Mouse (Mus musculus): ENCODE results near the gene Lhx4. TPM values are rescaled to one million over a fixed set of nuclear protein-coding genes. Genes with fewer than 3 reads are reported as not detected.

Gene Lhx4
- polyA plus RNA-seq, 1 experiment: not detected

DNA sequence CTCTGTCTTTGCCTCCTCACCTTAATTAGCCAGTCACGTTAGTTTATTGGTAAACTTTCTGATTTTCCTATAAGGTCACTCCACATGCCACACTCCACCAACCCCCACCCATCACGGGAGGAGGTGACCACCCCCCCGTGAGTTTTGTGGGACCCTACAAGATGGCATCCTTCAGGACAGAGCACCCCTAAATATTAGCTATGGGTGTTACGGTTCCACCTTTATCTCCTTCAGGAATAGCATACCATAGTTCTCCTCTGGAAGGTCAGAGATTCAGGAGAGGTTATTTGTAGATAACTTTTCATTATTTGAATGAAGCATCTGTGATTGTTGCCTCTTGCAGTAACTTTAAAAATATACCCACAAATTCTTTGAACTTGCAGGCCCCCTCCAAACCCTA, 7.2 kb upstream of the Lhx4 start:
- H3K4me3 ChIP-seq (ENCODE audit: low read depth, low read length): no peak overlapping the region
- TF ChIP-seq CTCF (IDR thresholded peaks at IDR 0.05; ENCODE audit: extremely low read depth, insufficient read length, insufficient replicate concordance, low read depth, low read length): no peak
- TF ChIP-seq POLR2A (IDR thresholded peaks at IDR 0.05; ENCODE audit: low read depth, low read length): no peak
- 81% methylated on average over 4 of the region's 4 CpGs for WGBS

DNA sequence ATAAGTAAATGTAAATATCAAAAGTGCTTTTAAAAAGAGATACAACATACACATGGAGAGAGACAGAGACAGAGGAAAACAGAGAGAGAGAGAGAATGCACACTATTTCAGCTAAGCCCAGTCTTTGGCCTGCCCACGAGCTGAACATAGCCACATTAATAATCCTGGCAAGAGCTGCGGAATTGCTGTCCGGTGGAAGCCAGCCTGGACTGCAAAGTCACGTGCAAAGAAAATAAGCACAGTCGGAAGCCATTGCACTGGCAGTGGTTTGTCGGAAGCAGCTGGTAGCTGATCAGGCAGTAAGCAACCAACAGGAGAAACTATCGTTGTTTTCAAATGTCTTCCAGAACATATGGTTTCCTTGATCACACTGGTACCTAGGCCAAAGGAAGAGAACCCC, 6.1 kb upstream of the Lhx4 start:
- no peak for TF ChIP-seq CTCF (IDR thresholded peaks at IDR 0.05; ENCODE audit: extremely low read depth, insufficient read length, insufficient replicate concordance, low read depth, low read length)
- no peak for TF ChIP-seq POLR2A (IDR thresholded peaks at IDR 0.05; ENCODE audit: low read depth, low read length)
- Histone ChIP-seq H3K4me3 (ENCODE audit: low read depth, low read length) (no peak overlapping the region), H3K27me3 (ENCODE audit: control insufficient read depth, insufficient read depth, low read length) (peaks cover 2% of the 10 kb centered on the region), H3K36me3 (ENCODE audit: control insufficient read depth, insufficient read depth, low read length) (no peaks in the 10 kb centered on the region), H3K4me1 (ENCODE audit: control insufficient read depth, insufficient read depth, insufficient read length, low read length) (no peaks in the 10 kb centered on the region), H3K27ac (ENCODE audit: insufficient read depth, low read depth, low read length) (no peak overlapping the region)
- 73% methylated on average over 7 of the region's 7 CpGs for WGBS

More for the DNA sequence above, 7.2 kb upstream of the Lhx4 start:
- H3K27ac ChIP-seq (ENCODE audit: insufficient read depth, low read depth, low read length): no peak overlapping the region
- no peaks in the 10 kb centered on the region for H3K4me1 ChIP-seq (ENCODE audit: control insufficient read depth, insufficient read depth, insufficient read length, low read length)
- H3K36me3 ChIP-seq (ENCODE audit: control insufficient read depth, insufficient read depth, low read length): no peaks in the 10 kb centered on the region
- H3K27me3 ChIP-seq (ENCODE audit: control insufficient read depth, insufficient read depth, low read length): no peaks in the 10 kb centered on the region; the same call in 1 of the 2 replicates

DNA sequence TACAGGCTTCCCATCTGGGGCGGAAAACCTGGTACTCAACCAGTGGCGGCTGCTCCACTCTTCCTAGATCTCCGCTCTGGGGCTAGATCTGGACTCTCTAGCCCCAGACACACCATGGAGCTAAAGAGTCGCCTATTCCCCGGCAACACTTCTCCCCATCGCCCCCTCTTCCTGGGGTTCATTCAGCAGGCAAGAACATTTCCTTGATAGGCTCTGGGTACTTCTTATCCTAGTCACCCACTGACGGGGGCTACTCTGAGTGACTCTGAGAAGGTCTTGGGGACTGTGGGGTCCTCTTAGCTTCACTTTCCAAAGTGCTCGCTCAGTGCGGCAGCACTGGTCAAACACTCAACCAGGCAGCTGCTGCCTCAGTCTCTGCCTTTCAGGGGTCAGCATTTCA, 1.9 kb upstream of the Lhx4 start:
- no peaks in the 10 kb centered on the region for H3K4me1 ChIP-seq (ENCODE audit: control insufficient read depth, insufficient read depth, insufficient read length, low read length)
- 63% methylated on average over 9 of the region's 9 CpGs for WGBS
- peaks cover 22% of the 10 kb centered on the region for H3K27me3 ChIP-seq (ENCODE audit: control insufficient read depth, insufficient read depth, low read length)
- H3K4me3 ChIP-seq (ENCODE audit: low read depth, low read length): no peak overlapping the region
- no peak overlapping the region for H3K27ac ChIP-seq (ENCODE audit: insufficient read depth, low read depth, low read length)
- TF ChIP-seq CTCF (IDR thresholded peaks at IDR 0.05; ENCODE audit: extremely low read depth, insufficient read length, insufficient replicate concordance, low read depth, low read length): no peak
- no peak for TF ChIP-seq POLR2A (IDR thresholded peaks at IDR 0.05; ENCODE audit: low read depth, low read length)
- H3K36me3 ChIP-seq (ENCODE audit: control insufficient read depth, insufficient read depth, low read length): no peaks in the 10 kb centered on the region

DNA sequence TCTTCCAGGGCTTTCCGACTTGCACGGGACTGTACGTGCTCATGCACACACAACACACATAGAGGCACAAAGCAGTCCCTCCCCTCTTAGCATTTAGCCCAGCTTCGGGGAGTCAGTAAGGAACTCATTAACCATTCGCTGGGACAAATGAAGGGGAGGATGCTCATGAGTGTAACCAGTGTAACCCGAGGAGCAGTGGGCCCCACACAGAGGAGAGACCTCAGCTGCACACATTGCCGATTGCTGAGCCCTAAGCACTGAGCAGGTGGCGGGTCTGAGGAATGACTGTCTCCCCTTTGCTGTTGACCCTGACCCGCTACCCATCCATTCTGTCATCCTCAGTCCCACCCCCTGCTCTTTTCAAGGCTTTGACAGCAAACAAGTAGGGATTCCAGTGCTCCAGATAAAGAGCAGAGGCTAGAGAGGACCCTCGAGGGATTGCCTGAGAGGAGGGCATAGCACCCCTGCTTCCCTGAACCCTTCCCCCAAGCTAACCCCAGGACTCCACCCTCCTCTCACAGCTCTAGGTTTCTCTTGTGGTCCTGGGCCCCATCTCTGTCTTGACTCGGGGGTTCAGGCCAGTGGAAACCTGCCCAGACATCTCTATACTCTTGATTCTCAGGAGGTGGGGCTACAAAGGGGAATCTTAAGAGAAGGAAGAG, 836 bp downstream of the Lhx4 start:
- no peak for TF ChIP-seq CTCF (IDR thresholded peaks at IDR 0.05; ENCODE audit: extremely low read depth, insufficient read length, insufficient replicate concordance, low read depth, low read length)
- no peak overlapping the region for H3K4me3 ChIP-seq (ENCODE audit: low read depth, low read length)
- WGBS: 30% methylated on average over 11 of the region's 11 CpGs
- H3K27ac ChIP-seq (ENCODE audit: insufficient read depth, low read depth, low read length): no peak overlapping the region
- no peaks in the 10 kb centered on the region for H3K36me3 ChIP-seq (ENCODE audit: control insufficient read depth, insufficient read depth, low read length)
- H3K27me3 ChIP-seq (ENCODE audit: control insufficient read depth, insufficient read depth, low read length): peaks cover 30% of the 10 kb centered on the region
- no peaks in the 10 kb centered on the region for H3K4me1 ChIP-seq (ENCODE audit: control insufficient read depth, insufficient read depth, insufficient read length, low read length)

DNA sequence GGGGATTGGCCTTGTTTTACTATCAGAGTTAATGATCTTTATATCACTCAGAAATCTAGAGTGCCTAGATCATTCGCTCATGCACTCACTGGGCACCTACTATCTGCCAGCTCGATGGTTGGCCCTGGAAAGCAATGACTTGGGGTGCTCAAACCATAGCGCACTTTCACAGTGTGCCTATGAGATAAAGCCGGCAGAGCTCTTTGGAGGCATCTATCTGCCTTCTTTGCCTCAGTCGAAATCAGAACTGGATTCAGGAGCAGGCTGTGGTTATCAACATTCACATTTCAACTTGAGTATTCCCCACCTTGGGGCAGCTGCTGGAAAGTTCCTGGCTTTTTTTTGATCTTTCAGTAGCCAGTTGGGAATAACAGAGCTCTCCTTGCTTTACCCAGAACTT, 3.6 kb downstream of the Lhx4 start:
- WGBS: 70% methylated on average over 5 of the region's 5 CpGs
- peaks cover 39% of the 10 kb centered on the region for H3K27me3 ChIP-seq (ENCODE audit: control insufficient read depth, insufficient read depth, low read length)

DNA sequence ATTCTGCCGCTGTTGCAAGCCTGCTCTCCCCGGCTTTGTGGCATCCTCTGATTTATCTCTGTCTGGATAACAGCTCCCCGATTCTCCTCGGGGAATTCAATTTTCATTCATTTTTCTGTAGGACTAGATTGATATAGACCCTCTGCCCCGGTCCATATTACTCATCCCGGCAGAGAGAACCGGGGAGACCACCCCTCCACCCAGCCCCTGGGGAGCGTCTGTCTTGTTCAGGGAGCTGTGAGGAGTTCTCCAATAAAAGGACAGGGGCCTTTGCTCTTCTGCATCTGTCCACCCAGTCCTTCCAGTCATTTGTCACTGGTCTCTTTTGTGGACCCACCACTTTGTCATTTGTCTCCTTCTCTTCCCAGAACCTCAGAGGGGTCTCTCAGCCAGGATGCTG, 4.5 kb downstream of the Lhx4 start:
- H3K4me3 ChIP-seq (ENCODE audit: low read depth, low read length): no peak overlapping the region
- peaks cover 41% of the 10 kb centered on the region for H3K27me3 ChIP-seq (ENCODE audit: control insufficient read depth, insufficient read depth, low read length)
- WGBS: 23% methylated on average over 8 of the region's 8 CpGs
- peaks cover 7% of the 10 kb centered on the region for H3K4me1 ChIP-seq (ENCODE audit: control insufficient read depth, insufficient read depth, insufficient read length, low read length)
- no peak overlapping the region for H3K27ac ChIP-seq (ENCODE audit: insufficient read depth, low read depth, low read length)
- no peaks in the 10 kb centered on the region for H3K36me3 ChIP-seq (ENCODE audit: control insufficient read depth, insufficient read depth, low read length)
- TF ChIP-seq CTCF (IDR thresholded peaks at IDR 0.05; ENCODE audit: extremely low read depth, insufficient read length, insufficient replicate concordance, low read depth, low read length): no peak
- no peak for TF ChIP-seq POLR2A (IDR thresholded peaks at IDR 0.05; ENCODE audit: low read depth, low read length)

More for the DNA sequence above, 3.6 kb downstream of the Lhx4 start:
- Histone ChIP-seq H3K4me1 (ENCODE audit: control insufficient read depth, insufficient read depth, insufficient read length, low read length) (peaks cover under 1% of the 10 kb centered on the region; the same call in 1 of the 2 replicates), H3K36me3 (ENCODE audit: control insufficient read depth, insufficient read depth, low read length) (no peaks in the 10 kb centered on the region), H3K4me3 (ENCODE audit: low read depth, low read length) (no peak overlapping the region), H3K27ac (ENCODE audit: insufficient read depth, low read depth, low read length) (no peak overlapping the region)
- TF ChIP-seq CTCF (IDR thresholded peaks at IDR 0.05; ENCODE audit: extremely low read depth, insufficient read length, insufficient replicate concordance, low read depth, low read length): no peak
- TF ChIP-seq POLR2A (IDR thresholded peaks at IDR 0.05; ENCODE audit: low read depth, low read length): no peak

DNA sequence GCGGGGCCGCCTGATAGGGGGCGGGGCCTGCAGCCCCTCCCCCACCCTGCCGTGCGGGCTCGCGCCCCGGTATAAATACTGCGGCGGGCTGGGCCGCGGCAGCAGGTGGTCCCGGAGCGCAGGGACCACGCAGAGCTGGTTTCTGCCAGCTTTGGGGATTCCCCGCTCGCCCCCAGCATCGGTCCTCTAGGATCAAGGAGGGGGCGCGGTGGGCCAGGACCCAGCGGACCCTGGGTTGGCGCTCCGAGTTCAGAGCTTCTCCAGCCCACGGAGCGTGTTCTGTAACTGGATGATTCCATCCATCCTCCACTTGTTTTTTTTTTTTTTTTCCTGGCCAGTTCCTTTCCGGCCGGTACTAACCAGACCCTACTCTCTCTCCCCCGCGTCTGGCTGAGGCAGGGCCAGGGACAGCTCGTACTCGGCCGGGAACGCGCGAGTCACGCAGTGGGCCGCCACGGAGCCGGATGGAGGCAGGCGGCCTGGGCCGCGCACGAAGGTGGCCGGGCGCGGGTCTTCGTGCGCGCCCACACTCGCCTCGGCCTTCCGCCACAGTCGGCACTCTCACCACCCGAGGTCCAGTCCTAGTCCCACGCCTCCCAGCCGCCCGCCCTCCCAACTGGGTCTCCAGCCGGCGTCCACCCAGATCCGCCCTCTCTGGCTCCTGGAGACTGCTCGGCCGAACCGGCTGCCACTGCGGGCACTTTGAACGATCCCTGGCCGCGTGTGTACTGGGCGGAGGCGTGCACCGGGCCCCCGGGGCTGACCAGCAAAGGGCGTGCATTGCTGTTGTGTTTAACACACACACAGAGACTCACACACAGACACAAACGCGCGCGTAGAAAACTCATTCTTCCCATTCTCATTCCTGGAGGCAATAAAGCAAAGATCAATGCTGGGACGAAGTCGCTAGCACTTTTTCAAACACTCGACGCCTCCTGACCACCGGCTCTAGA, 8.8 kb downstream of the Lhx4 start:
- Histone ChIP-seq H3K36me3 (ENCODE audit: control insufficient read depth, insufficient read depth, low read length) (no peaks in the 10 kb centered on the region), H3K4me3 (ENCODE audit: low read depth, low read length) (peak overlapping the region; percentile 54), H3K27ac (ENCODE audit: insufficient read depth, low read depth, low read length) (no peak overlapping the region), H3K4me1 (ENCODE audit: control insufficient read depth, insufficient read depth, insufficient read length, low read length) (peaks cover 9% of the 10 kb centered on the region), H3K27me3 (ENCODE audit: control insufficient read depth, insufficient read depth, low read length) (peaks cover 50% of the 10 kb centered on the region)
- 1% methylated on average over 81 of the region's 81 CpGs for WGBS
- TF ChIP-seq CTCF (IDR thresholded peaks at IDR 0.05; ENCODE audit: extremely low read depth, insufficient read length, insufficient replicate concordance, low read depth, low read length): no peak
- no peak for TF ChIP-seq POLR2A (IDR thresholded peaks at IDR 0.05; ENCODE audit: low read depth, low read length)
